Mouse (Mus musculus): Measurements from ENCODE around the gene Ttc29. TPM values are rescaled to one million over a fixed set of nuclear protein-coding genes. Genes with fewer than 3 reads are reported as not detected.

Gene Ttc29
- polyA plus RNA-seq, 1 experiment, result 0.44 TPM

DNA sequence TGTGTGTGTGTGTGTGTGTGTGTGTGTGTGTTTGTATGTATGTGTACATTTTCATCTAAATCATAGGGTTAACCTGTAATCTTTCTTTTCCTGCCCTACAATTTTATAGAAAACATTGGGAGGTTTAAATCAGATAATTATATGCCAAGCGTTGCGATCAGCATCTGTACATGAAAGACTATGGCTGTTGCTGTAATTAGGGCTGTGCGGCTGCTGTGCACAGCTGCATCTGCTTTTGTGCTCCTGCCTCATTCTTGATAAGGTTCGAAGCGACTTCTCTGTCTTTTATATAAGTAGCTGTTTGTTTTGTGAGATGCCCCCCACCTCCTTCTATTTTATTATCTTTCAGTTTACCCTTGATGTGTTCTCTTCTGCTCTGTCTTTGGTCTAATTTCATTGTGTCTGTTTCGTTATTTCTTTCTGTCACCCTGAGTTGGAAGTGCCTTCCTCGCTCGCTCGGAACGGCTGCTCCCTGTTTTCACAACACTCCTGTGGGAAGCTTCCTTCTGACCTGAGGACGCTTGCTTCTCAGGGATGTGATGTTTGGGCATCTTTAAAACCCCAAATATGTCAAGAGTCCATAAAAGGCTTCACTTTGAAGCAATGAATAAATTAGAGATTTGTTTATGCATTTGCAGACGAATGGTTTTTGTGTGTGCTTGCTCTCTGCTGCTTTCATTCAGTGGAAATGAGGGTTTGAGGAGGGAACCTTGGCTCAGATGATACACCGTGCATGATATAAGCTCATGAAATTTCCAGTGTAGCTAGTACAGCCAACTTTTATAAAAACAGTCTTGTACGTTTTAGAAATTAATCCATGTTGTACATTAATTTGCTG lies 20.0 kb downstream of the Ttc29 start:
- TF ChIP-seq CTCF (IDR thresholded peaks at IDR 0.05; ENCODE audit: extremely low read depth, insufficient read depth, low read length) (no peak), POLR2A (IDR thresholded peaks at IDR 0.05; ENCODE audit: extremely low read depth, insufficient read depth, low read length) (no peak)
- Histone ChIP-seq H3K27ac (ENCODE audit: insufficient read depth, low read length) (no peak overlapping the region), H3K4me3 (ENCODE audit: insufficient read depth, low read length) (no peak overlapping the region), H3K4me1 (ENCODE audit: control insufficient read depth, insufficient read depth, low read length) (no peaks in the 10 kb centered on the region)

GRCm38 (mm10) chr8:78233708-78234201 lies 20.7 kb downstream of the Ttc29 start:
- no peak overlapping the region for H3K4me3 ChIP-seq (ENCODE audit: insufficient read depth, low read length)
- no peaks in the 10 kb centered on the region for H3K4me1 ChIP-seq (ENCODE audit: control insufficient read depth, insufficient read depth, low read length)
- H3K27ac ChIP-seq (ENCODE audit: insufficient read depth, low read length), result no peak overlapping the region
- TF ChIP-seq CTCF (IDR thresholded peaks at IDR 0.05; ENCODE audit: extremely low read depth, insufficient read depth, low read length), result no peak
- no peak for TF ChIP-seq POLR2A (IDR thresholded peaks at IDR 0.05; ENCODE audit: extremely low read depth, insufficient read depth, low read length)

GRCm38 (mm10) chr8:78237972-78238675 lies 25.0 kb downstream of the Ttc29 start:
- TF ChIP-seq CTCF (IDR thresholded peaks at IDR 0.05; ENCODE audit: extremely low read depth, insufficient read depth, low read length) (peak; percentile 56; the same call in 1 of the 2 replicates), POLR2A (IDR thresholded peaks at IDR 0.05; ENCODE audit: extremely low read depth, insufficient read depth, low read length) (no peak)
- Histone ChIP-seq H3K27ac (ENCODE audit: insufficient read depth, low read length) (no peak overlapping the region), H3K4me3 (ENCODE audit: insufficient read depth, low read length) (no peak overlapping the region), H3K4me1 (ENCODE audit: control insufficient read depth, insufficient read depth, low read length) (no peaks in the 10 kb centered on the region)

DNA sequence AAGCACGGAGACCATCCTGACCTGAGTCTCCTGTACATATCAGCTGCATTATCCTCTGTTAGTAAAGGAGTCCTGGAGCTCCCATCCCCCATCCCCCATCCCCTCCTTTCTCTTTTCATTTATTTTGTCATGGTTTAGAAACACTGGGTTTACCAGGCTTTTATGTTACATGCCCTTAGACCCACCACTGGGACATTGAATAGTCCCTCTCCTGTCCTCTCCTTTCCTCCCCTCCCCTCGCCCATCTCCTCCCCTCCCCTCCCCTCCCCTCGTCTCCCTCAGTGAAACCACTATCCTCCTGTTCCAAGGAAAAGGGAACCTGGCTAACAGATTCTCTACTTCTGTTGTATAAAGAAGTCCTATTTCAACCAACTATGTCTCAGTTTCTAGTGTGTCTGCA lies 38.0 kb downstream of the Ttc29 start:
- H3K27ac ChIP-seq (ENCODE audit: insufficient read depth, low read length), result no peak overlapping the region
- no peak overlapping the region for H3K4me3 ChIP-seq (ENCODE audit: insufficient read depth, low read length)
- TF ChIP-seq POLR2A (IDR thresholded peaks at IDR 0.05; ENCODE audit: extremely low read depth, insufficient read depth, low read length) (no peak), CTCF (IDR thresholded peaks at IDR 0.05; ENCODE audit: extremely low read depth, insufficient read depth, low read length) (no peak)
- no peaks in the 10 kb centered on the region for H3K4me1 ChIP-seq (ENCODE audit: control insufficient read depth, insufficient read depth, low read length)

DNA sequence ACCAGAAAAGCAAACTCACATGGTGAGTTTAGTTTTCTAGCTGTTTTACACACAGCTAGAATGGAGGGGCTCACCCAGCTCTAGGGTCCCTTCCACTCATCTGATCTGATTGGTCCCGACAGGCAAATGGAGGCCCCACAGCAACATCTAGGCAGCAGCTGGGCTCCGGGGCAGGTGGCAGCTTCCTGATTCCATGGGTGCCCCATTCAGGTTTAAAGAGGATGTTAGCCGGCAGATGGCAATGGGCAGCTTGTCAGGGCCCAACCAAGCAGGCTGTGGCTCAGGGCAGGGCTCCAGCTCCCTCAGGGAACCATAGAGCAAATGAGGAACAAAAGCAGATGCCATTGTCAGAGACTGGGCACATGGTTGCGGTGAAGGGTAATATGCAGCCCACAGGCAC lies 41.3 kb downstream of the Ttc29 start:
- TF ChIP-seq POLR2A (IDR thresholded peaks at IDR 0.05; ENCODE audit: extremely low read depth, insufficient read depth, low read length) (no peak), CTCF (IDR thresholded peaks at IDR 0.05; ENCODE audit: extremely low read depth, insufficient read depth, low read length) (no peak)
- Histone ChIP-seq H3K4me1 (ENCODE audit: control insufficient read depth, insufficient read depth, low read length) (no peaks in the 10 kb centered on the region), H3K27ac (ENCODE audit: insufficient read depth, low read length) (no peak overlapping the region), H3K4me3 (ENCODE audit: insufficient read depth, low read length) (no peak overlapping the region)

DNA sequence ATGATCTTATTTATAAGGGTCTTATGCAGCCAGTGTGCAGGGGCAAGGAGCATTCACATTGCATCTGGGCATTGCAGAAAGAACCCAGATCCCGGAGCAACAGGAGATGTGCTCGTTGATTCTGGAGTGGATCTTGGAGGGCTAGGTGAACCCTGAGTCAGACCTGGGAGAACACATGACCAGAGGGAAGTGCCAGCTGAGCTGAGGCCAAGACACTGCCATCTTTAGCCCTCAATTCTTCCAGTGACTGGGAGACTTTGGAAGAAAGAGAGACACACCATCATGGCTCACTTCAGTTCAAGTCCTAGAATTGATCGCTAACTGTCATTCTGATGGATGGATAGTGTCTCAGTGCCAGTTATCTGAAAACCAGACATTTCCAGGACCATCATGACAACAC lies 41.9 kb downstream of the Ttc29 start:
- no peak for TF ChIP-seq CTCF (IDR thresholded peaks at IDR 0.05; ENCODE audit: extremely low read depth, insufficient read depth, low read length)
- TF ChIP-seq POLR2A (IDR thresholded peaks at IDR 0.05; ENCODE audit: extremely low read depth, insufficient read depth, low read length), result no peak
- H3K4me3 ChIP-seq (ENCODE audit: insufficient read depth, low read length), result no peak overlapping the region
- H3K27ac ChIP-seq (ENCODE audit: insufficient read depth, low read length), result no peak overlapping the region
- no peaks in the 10 kb centered on the region for H3K4me1 ChIP-seq (ENCODE audit: control insufficient read depth, insufficient read depth, low read length)

- Histone ChIP-seq H3K27ac (ENCODE audit: insufficient read depth, low read length) (no peak overlapping the region), H3K4me3 (ENCODE audit: insufficient read depth, low read length) (no peak overlapping the region), H3K4me1 (ENCODE audit: control insufficient read depth, insufficient read depth, low read length) (no peaks in the 10 kb centered on the region)
- TF ChIP-seq POLR2A (IDR thresholded peaks at IDR 0.05; ENCODE audit: extremely low read depth, insufficient read depth, low read length), result no peak
- no peak for TF ChIP-seq CTCF (IDR thresholded peaks at IDR 0.05; ENCODE audit: extremely low read depth, insufficient read depth, low read length)
These were observed 52.4 kb downstream of the Ttc29 start for GRCm38 (mm10) chr8:78265506-78265905.

- Histone ChIP-seq H3K4me3 (ENCODE audit: insufficient read depth, low read length) (no peak overlapping the region), H3K27ac (ENCODE audit: insufficient read depth, low read length) (no peak overlapping the region), H3K4me1 (ENCODE audit: control insufficient read depth, insufficient read depth, low read length) (no peaks in the 10 kb centered on the region)
- TF ChIP-seq CTCF (IDR thresholded peaks at IDR 0.05; ENCODE audit: extremely low read depth, insufficient read depth, low read length), result no peak
- TF ChIP-seq POLR2A (IDR thresholded peaks at IDR 0.05; ENCODE audit: extremely low read depth, insufficient read depth, low read length), result no peak
These were observed 53.1 kb downstream of the Ttc29 start for GRCm38 (mm10) chr8:78266231-78266630.

- H3K4me3 ChIP-seq (ENCODE audit: insufficient read depth, low read length), result no peak overlapping the region
- no peak overlapping the region for H3K27ac ChIP-seq (ENCODE audit: insufficient read depth, low read length)
- TF ChIP-seq POLR2A (IDR thresholded peaks at IDR 0.05; ENCODE audit: extremely low read depth, insufficient read depth, low read length), result no peak
- TF ChIP-seq CTCF (IDR thresholded peaks at IDR 0.05; ENCODE audit: extremely low read depth, insufficient read depth, low read length), result no peak
- H3K4me1 ChIP-seq (ENCODE audit: control insufficient read depth, insufficient read depth, low read length), result no peaks in the 10 kb centered on the region
These were observed 54.9 kb downstream of the Ttc29 start for GRCm38 (mm10) chr8:78267894-78268411.

All from cortical plate, adult 2 months (tissue).